Mouse (Mus musculus) kidney, embryonic 16.5 days (tissue): ENCODE results near the gene 4933405L10Rik. TPM values are rescaled to one million over a fixed set of nuclear protein-coding genes. Genes with fewer than 3 reads are reported as not detected.

ENCODE experiments used
- ATAC-seq: fragments of 200-750 bp; cut with Nextera tagmentation; 2 replicates; pipeline ENCODE4 v1.8.0; 2017; ENCODE audit warnings: moderate TSS enrichment; ENCODE audit not compliant: low FRiP score, low TSS enrichment
- H3K27ac ChIP-seq: fragments of 300-500 bp; sonication (generic); 2 replicates; pipeline ENCODE4 v1.5.1; 2014; ENCODE audit warnings: low read length
- H3K27me3 ChIP-seq: fragments of 300-500 bp; sonication (generic); 2 replicates; pipeline ENCODE4 v1.6.1; 2014; ENCODE audit warnings: low read length, control low read depth, mixed read lengths; ENCODE audit not compliant: insufficient read depth
- H3K36me3 ChIP-seq: fragments of 300-500 bp; sonication (generic); 2 replicates; pipeline ENCODE4 v1.6.1; 2014; ENCODE audit warnings: low read length, control low read depth, mixed read lengths; ENCODE audit not compliant: insufficient read depth
- H3K4me1 ChIP-seq: fragments of 300-500 bp; sonication (generic); 2 replicates; pipeline ENCODE4 v1.6.1; 2014; ENCODE audit warnings: low read length, control low read depth, mixed read lengths; ENCODE audit not compliant: insufficient read depth
- H3K4me2 ChIP-seq: fragments of 300-500 bp; sonication (generic); replicated peaks from 2 replicates; pipeline ENCODE4 v1.6.1; 2014; ENCODE audit warnings: low read depth, low read length
- H3K4me3 ChIP-seq: fragments of 300-500 bp; sonication (generic); 2 replicates; pipeline ENCODE4 v1.5.1; 2014; ENCODE audit warnings: mild to moderate bottlenecking, low read length
- H3K9ac ChIP-seq: fragments of 300-500 bp; sonication (generic); replicated peaks from 2 replicates; pipeline ENCODE4 v1.6.1; 2014; ENCODE audit warnings: low read length
- H3K9me3 ChIP-seq: fragments of 300-500 bp; sonication (generic); 2 replicates; pipeline ENCODE4 v1.6.1; 2016; ENCODE audit warnings: low read length, control low read depth
- WGBS: fragments of 180-500 bp; shearing (Covaris S2); extraction: QIAGEN DNeasy Blood & Tissue Kit; methylation state at CpG from one replicate; pipeline ENCODE4 v1.1.7; 2014; 5-methylcytosine and 5-hydroxymethylcytosine counted together
- polyA plus RNA-seq: library from polyadenylated mRNA; unstranded; fragments of >200 nt; fragmentation: Nextera tagmentation; extraction: Ambion mirVana; gene quantifications from 2 replicates; pipeline ENCODE4 v1.2.1, GENCODE M21; 2015

Gene 4933405L10Rik
- polyA plus RNA-seq, 1 experiment from 2014 or later: not detected

DNA sequence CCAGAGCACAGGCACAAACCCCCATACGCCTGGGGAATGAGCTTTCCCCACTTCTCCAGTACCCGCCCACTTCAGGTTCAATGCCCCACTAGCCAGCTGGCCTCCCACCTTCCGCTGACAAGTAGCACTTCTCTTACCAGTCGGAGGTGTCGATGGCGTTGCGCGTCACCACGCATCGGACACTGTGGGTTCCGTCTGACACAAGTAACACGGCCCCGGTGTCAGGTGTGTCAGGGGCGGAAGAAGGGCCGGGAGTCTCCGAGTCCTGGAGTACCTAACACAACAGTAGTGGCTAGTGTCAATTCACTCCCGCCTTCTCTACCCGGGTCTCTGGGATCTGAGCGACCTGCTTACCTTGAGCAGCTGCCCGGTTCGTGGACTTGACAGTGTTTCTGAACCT, 6.9 kb upstream of the 4933405L10Rik start:
- H3K9me3 ChIP-seq: no peaks in the 10 kb centered on the region
- H3K4me1 ChIP-seq: peaks cover 19% of the 10 kb centered on the region
- WGBS: under 1% methylated on average over 21 of the region's 21 CpGs
- peak overlapping the region; percentile 71 for H3K4me3 ChIP-seq
- H3K9ac ChIP-seq: peak overlapping the region; percentile 74
- peak overlapping the region; percentile 93 for H3K4me2 ChIP-seq
- ATAC-seq: peak; percentile 39
- H3K36me3 ChIP-seq: peaks cover 41% of the 10 kb centered on the region
- peak overlapping the region; percentile 95 for H3K27ac ChIP-seq
- no peaks in the 10 kb centered on the region for H3K27me3 ChIP-seq

DNA sequence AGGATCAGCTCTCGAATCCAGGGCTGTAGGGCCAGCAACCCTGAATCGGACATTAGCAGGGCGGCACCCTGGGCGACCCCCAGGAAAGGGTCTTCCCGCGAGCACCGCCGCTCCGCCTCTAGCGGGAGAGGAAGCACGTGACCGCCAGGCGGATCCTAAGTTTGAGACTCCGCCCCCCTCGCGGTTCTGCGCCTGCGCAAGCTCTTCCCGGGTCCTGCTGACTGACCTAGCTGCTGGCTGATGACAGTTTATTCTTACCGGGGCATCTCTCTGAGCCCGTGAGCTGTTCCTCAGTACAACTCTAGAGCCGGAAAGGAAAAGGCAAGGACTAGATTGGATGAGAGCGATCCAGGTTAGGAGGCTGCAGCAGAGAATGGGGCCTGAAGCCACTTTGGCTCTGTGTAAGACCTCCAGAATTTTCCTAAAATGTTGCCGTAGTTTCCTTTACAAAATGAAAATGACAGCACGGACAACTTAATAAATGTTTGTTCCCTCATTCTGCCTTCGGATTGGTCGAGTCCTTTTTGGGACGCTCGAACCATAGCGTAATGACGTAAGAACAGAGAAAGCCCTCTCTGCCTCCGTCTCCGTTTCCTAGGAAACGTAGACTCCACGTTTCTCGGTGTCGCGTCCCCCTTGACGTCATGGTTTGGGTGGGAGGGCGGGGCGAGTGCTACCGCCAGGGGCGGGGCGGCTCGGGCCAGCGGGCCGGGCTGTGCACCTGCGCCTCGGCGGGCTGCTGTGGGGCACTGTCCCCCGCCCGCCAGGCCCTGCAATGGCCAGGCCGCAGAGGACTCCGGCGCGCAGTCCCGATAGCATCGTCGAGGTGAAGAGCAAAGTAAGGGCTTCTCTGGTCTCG, 6.3 kb upstream of the 4933405L10Rik start, which contains the start of the genes Acd and Pard6a:
TSS of gene Acd (minus strand) at position 137 of the 859 bp plus-strand sequence.
TSS of gene Pard6a (plus strand) at position 183 of the 859 bp plus-strand sequence.
- WGBS: under 1% methylated on average over 60 of the region's 60 CpGs
- peak within 1 kb of the TSS; percentile 74 for H3K9ac ChIP-seq
- H3K9me3 ChIP-seq: no peaks in the 10 kb centered on the region
- H3K36me3 ChIP-seq: peaks cover 41% of the 10 kb centered on the region
- peak within 1 kb of the TSS; percentile 95 for H3K27ac ChIP-seq
- H3K4me3 ChIP-seq: peak within 1 kb of the TSS; percentile 71
- H3K4me2 ChIP-seq: peak within 1 kb of the TSS; percentile 93
- ATAC-seq: peak; percentile 73
- H3K4me1 ChIP-seq: peaks cover 21% of the 10 kb centered on the region
- no peaks in the 10 kb centered on the region for H3K27me3 ChIP-seq

GRCm38 (mm10) chr8:105702001-105702401, 5.5 kb upstream of the 4933405L10Rik start:
- peaks cover 38% of the 10 kb centered on the region for H3K36me3 ChIP-seq
- no peaks in the 10 kb centered on the region for H3K27me3 ChIP-seq
- H3K4me3 ChIP-seq: peak overlapping the region; percentile 71
- 39% methylated on average over 18 of the region's 18 CpGs for WGBS
- H3K27ac ChIP-seq: peak overlapping the region; percentile 65
- 0 out of 2 replicates have a peak, but pooled peaks have one; percentile 6 for ATAC-seq
- no peaks in the 10 kb centered on the region for H3K9me3 ChIP-seq
- H3K4me1 ChIP-seq: peaks cover 29% of the 10 kb centered on the region
- peak overlapping the region; percentile 93 for H3K4me2 ChIP-seq
- peak overlapping the region; percentile 74 for H3K9ac ChIP-seq

GRCm38 (mm10) chr8:105702731-105703415, 4.6 kb upstream of the 4933405L10Rik start:
- Histone ChIP-seq H3K27ac (no peak overlapping the region), H3K4me3 (no peak overlapping the region), H3K36me3 (peaks cover 29% of the 10 kb centered on the region), H3K27me3 (no peaks in the 10 kb centered on the region), H3K4me1 (peaks cover 33% of the 10 kb centered on the region), H3K4me2 (no peak overlapping the region), H3K9ac (no peak overlapping the region), H3K9me3 (no peaks in the 10 kb centered on the region)
- ATAC-seq: no peak
- 91% methylated on average over 24 of the region's 24 CpGs for WGBS

- Histone ChIP-seq H3K4me1 (peaks cover 33% of the 10 kb centered on the region), H3K4me3 (no peak overlapping the region), H3K27me3 (no peaks in the 10 kb centered on the region), H3K9me3 (no peaks in the 10 kb centered on the region), H3K9ac (no peak overlapping the region), H3K36me3 (peaks cover 19% of the 10 kb centered on the region), H3K27ac (no peak overlapping the region), H3K4me2 (no peak overlapping the region)
- no peak for ATAC-seq
- 92% methylated on average over 34 of the region's 34 CpGs for WGBS
These were observed 3.2 kb upstream of the 4933405L10Rik start for GRCm38 (mm10) chr8:105704146-105704812.

DNA sequence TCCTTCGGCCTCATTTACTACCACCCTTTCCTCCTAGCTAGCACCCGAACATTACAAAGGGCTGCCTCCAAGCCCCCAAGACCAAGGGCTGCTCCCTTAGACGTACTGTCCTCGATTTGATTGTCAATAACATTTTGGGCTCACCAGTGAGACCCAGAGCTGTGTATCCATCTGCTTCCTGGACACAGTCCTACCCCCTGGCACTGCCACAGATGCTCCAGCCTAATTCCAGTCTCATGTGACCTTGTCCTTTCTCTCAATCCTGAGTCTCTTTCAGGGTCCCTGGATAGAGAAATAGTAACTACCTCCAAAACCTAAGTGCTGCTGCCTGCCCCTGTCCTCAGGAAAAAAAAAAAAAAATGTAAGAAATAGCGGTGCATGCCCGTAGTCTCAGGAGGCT, 2.5 kb upstream of the 4933405L10Rik start:
- no peak overlapping the region for H3K9ac ChIP-seq
- no peak overlapping the region for H3K4me3 ChIP-seq
- peaks cover 28% of the 10 kb centered on the region for H3K4me1 ChIP-seq
- H3K4me2 ChIP-seq: no peak overlapping the region
- no peak overlapping the region for H3K27ac ChIP-seq
- H3K36me3 ChIP-seq: peaks cover 19% of the 10 kb centered on the region
- H3K9me3 ChIP-seq: no peaks in the 10 kb centered on the region
- no peak for ATAC-seq
- WGBS: 91% methylated on average over 6 of the region's 6 CpGs
- H3K27me3 ChIP-seq: no peaks in the 10 kb centered on the region

DNA sequence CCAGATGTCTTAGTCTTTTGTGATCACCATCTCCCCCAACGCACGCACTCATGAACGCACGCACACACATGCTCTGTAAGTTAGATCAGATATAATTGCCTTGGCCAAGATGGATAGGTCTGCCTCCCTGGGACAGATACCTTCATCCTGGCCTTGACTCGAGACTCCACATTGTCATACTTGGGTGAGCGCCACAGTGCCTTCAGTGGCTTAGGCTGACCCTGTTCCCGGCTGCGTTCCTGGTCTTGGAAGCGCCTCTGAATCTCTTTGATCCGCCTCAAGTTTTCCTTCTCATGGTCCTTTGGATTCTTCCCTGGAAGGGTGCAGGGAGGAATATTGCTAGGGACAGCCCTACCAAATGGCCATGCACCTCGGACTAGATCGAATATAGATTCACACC, 1.0 kb upstream of the 4933405L10Rik start:
- H3K36me3 ChIP-seq: peaks cover 19% of the 10 kb centered on the region
- 57% methylated on average over 12 of the region's 12 CpGs for WGBS
- H3K9ac ChIP-seq: peak overlapping the region; percentile 75
- H3K27ac ChIP-seq: no peak overlapping the region
- H3K4me3 ChIP-seq: peak overlapping the region; percentile 84
- H3K4me2 ChIP-seq: peak overlapping the region; percentile 95
- H3K4me1 ChIP-seq: peaks cover 24% of the 10 kb centered on the region
- H3K27me3 ChIP-seq: no peaks in the 10 kb centered on the region
- no peaks in the 10 kb centered on the region for H3K9me3 ChIP-seq
- no peak for ATAC-seq

DNA sequence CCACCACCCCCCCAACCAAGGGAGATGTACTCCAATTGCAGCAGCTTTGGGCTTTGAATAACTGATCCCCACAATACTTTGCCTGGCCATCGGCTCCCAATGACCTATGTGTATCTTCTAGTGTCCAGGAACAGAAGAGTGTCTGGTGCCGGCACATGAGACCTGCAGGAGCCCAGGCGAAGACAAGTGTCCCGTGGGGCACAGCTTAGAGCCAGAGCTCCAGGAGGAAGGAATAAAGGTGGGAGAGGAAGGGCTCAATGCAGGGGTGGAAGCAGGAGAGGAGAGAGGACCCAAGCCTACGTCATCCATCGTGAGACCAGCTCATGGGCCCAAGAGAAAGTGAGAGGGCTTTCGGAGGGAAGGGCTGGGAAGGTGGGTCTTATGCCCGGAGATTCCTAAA, 1.2 kb downstream of the 4933405L10Rik start:
- Histone ChIP-seq H3K4me1 (peaks cover 14% of the 10 kb centered on the region), H3K27ac (no peak overlapping the region), H3K9me3 (no peaks in the 10 kb centered on the region), H3K36me3 (peaks cover 8% of the 10 kb centered on the region), H3K4me3 (no peak overlapping the region), H3K27me3 (no peaks in the 10 kb centered on the region), H3K4me2 (no peak overlapping the region), H3K9ac (no peak overlapping the region)
- ATAC-seq: no peak
- 95% methylated on average over 8 of the region's 8 CpGs for WGBS

DNA sequence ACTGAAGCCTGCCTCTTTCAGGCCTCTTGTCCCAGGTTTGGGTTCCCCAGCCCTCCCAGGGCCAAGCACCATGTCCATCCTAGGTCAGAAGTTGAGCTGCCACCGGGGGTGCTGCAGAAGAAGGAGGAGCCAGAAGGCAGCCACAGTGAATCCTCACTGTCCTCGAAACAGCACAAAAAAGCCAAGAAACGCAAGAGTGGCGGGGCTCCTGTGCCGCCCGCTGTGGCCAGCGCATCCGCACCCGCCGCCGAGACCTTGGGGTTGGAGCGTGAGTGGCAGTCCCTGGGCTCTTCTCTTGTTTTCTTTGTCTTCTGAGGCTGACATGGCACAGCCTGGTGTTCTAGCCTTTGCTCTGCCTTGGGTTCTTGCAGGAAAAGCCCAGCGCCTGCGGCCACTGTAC, 1.9 kb downstream of the 4933405L10Rik start:
- no peak for ATAC-seq
- peaks cover 14% of the 10 kb centered on the region for H3K4me1 ChIP-seq
- no peaks in the 10 kb centered on the region for H3K9me3 ChIP-seq
- no peak overlapping the region for H3K9ac ChIP-seq
- H3K27me3 ChIP-seq: no peaks in the 10 kb centered on the region
- H3K4me3 ChIP-seq: no peak overlapping the region
- H3K27ac ChIP-seq: no peak overlapping the region
- 77% methylated on average over 14 of the region's 14 CpGs for WGBS
- peaks cover 2% of the 10 kb centered on the region; the same call in 1 of the 2 replicates for H3K36me3 ChIP-seq
- H3K4me2 ChIP-seq: no peak overlapping the region
